Mouse (Mus musculus): ENCODE data around the gene Taar7b. TPM values are rescaled to one million over a fixed set of nuclear protein-coding genes. Genes with fewer than 3 reads are reported as not detected.

The Taar7b gene
- polyA plus RNA-seq, 1 experiment: not detected

GRCm38 (mm10) chr10:23970656-23971165 lies 29.0 kb upstream of the Taar7b start, which contains the start of gene Taar5:
TSS of gene Taar5 (plus strand) at chr10:23970706.
- Histone ChIP-seq H3K4me3 (ENCODE audit: control insufficient read depth, insufficient read depth, low read length) (no peak within 1 kb of the TSS), H3K36me3 (ENCODE audit: control insufficient read depth, insufficient read depth, low read length) (no peaks in the 10 kb centered on the region), H3K4me1 (replicated peaks; ENCODE audit: control insufficient read depth, insufficient read depth, low read length) (no peaks in the 10 kb centered on the region), H3K27me3 (ENCODE audit: control insufficient read depth, insufficient read depth, low read length) (no peaks in the 10 kb centered on the region), H3K27ac (ENCODE audit: control insufficient read depth, insufficient read depth, low read length) (no peak within 1 kb of the TSS)
- DNase-seq: no peak
- WGBS: 91% methylated on average over 11 of the region's 11 CpGs
- TF ChIP-seq CTCF (IDR thresholded peaks at IDR 0.05; ENCODE audit: borderline replicate concordance, control insufficient read depth, extremely low read depth, insufficient read depth, low read length, poor library complexity) (no peak), POLR2A (IDR thresholded peaks at IDR 0.05; ENCODE audit: control insufficient read depth, extremely low read depth, insufficient read depth, low read length, poor library complexity) (no peak)

- DNase-seq: no peak
- WGBS: 93% methylated on average over 5 of the region's 5 CpGs
- Histone ChIP-seq H3K4me1 (replicated peaks; ENCODE audit: control insufficient read depth, insufficient read depth, low read length) (no peaks in the 10 kb centered on the region), H3K4me3 (ENCODE audit: control insufficient read depth, insufficient read depth, low read length) (no peak overlapping the region), H3K27me3 (ENCODE audit: control insufficient read depth, insufficient read depth, low read length) (no peaks in the 10 kb centered on the region), H3K27ac (ENCODE audit: control insufficient read depth, insufficient read depth, low read length) (no peak overlapping the region), H3K36me3 (ENCODE audit: control insufficient read depth, insufficient read depth, low read length) (no peaks in the 10 kb centered on the region)
- TF ChIP-seq POLR2A (IDR thresholded peaks at IDR 0.05; ENCODE audit: control insufficient read depth, extremely low read depth, insufficient read depth, low read length, poor library complexity): no peak
- no peak for TF ChIP-seq CTCF (IDR thresholded peaks at IDR 0.05; ENCODE audit: borderline replicate concordance, control insufficient read depth, extremely low read depth, insufficient read depth, low read length, poor library complexity)
Observed at GRCm38 (mm10) chr10:23971256-23971655, 28.5 kb upstream of the Taar7b start.

DNA sequence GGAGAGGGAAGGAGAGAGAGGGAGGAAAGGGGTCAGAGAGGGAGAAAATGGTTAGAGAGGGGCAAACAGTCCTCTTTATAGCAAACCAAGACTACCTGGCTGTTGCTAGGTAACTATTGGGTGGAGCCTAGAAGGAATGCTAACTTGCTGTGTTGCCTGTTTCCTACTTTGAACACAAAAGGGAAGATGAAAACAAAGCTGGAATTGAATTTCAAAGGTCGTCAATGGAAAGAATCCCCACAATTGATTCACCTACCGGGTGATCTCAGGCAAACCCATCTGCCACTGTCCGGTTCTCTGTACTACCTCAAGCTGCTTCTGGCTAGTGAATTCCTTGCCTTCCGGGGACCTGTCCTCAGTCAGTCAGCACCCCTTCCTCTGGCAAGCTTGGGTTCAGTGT lies 21.8 kb upstream of the Taar7b start:
- Histone ChIP-seq H3K27me3 (ENCODE audit: control insufficient read depth, insufficient read depth, low read length) (no peaks in the 10 kb centered on the region), H3K4me1 (replicated peaks; ENCODE audit: control insufficient read depth, insufficient read depth, low read length) (no peaks in the 10 kb centered on the region), H3K36me3 (ENCODE audit: control insufficient read depth, insufficient read depth, low read length) (no peaks in the 10 kb centered on the region), H3K27ac (ENCODE audit: control insufficient read depth, insufficient read depth, low read length) (no peak overlapping the region), H3K4me3 (ENCODE audit: control insufficient read depth, insufficient read depth, low read length) (no peak overlapping the region)
- TF ChIP-seq POLR2A (IDR thresholded peaks at IDR 0.05; ENCODE audit: control insufficient read depth, extremely low read depth, insufficient read depth, low read length, poor library complexity) (no peak), CTCF (IDR thresholded peaks at IDR 0.05; ENCODE audit: borderline replicate concordance, control insufficient read depth, extremely low read depth, insufficient read depth, low read length, poor library complexity) (no peak)
- no peak for DNase-seq
- 90% methylated on average over 4 of the region's 4 CpGs for WGBS

DNA sequence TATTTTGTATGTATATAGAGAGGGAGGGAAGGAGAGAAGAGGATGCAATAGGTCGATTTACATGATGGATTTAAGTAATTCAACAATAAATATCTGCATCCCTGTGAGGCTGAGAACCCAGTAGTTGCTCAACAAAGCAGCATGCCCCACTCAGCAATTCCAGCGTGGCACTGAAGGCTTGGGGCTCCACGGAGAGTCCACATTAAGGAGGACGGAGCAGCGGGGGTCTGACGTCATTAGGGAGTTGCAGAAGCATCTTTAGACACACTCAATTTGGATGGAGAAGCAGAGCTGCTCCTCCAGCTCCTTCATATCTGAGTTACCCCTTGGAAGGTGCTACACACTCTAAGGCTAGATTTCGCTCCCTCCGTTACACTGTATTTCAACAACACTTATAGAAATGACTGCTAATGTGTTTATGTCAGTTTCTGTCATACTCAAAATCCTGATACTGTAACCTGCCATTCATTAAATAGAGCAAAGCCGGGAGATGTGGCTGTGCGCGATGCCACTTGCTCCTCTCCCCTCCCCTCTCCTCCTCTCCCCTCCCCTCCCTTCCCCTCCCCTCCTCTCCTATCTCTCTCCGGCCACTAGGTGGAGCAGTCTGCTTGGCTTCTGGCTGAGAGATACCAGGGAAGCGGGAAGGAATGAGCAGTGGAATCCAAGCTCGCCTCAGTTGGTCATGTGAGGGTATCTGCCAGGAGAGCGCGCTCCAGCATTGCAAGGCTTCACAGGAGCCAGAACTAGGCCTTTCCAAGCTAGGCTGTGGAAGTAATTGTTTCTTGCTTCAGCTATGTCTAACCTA lies 20.6 kb upstream of the Taar7b start:
- no peak overlapping the region for H3K4me3 ChIP-seq (ENCODE audit: control insufficient read depth, insufficient read depth, low read length)
- no peak overlapping the region for H3K27ac ChIP-seq (ENCODE audit: control insufficient read depth, insufficient read depth, low read length)
- TF ChIP-seq POLR2A (IDR thresholded peaks at IDR 0.05; ENCODE audit: control insufficient read depth, extremely low read depth, insufficient read depth, low read length, poor library complexity) (no peak), CTCF (IDR thresholded peaks at IDR 0.05; ENCODE audit: borderline replicate concordance, control insufficient read depth, extremely low read depth, insufficient read depth, low read length, poor library complexity) (peak; percentile 58; the same call in 1 of the 2 replicates)
- H3K36me3 ChIP-seq (ENCODE audit: control insufficient read depth, insufficient read depth, low read length): no peaks in the 10 kb centered on the region
- WGBS: 49% methylated on average over 16 of the region's 16 CpGs
- H3K4me1 ChIP-seq (replicated peaks; ENCODE audit: control insufficient read depth, insufficient read depth, low read length): no peaks in the 10 kb centered on the region
- H3K27me3 ChIP-seq (ENCODE audit: control insufficient read depth, insufficient read depth, low read length): no peaks in the 10 kb centered on the region
- DNase-seq: peak; percentile 58

DNA sequence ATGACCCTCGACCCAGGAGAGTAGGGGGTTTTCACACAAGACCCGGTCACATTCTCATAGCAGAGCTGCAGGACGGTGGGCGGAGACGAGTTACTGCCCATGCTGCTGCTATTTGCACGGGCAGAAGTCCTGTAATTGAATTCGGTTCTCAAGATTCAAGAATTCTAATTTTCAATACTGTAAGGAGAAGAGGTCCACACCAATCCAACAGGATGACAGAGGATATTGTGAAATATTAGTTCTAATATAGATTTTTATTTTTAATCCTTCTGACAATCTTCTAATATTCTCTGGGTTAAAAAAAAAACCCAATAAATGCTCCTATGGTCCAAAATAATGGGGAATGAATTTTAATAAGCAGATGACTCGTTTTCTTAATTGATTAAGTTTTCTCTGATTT lies 14.2 kb upstream of the Taar7b start, which contains the start of gene Taar6:
Gene Taar6, minus strand, starts transcription at position 101 of the 400 bp plus-strand sequence.
- H3K36me3 ChIP-seq (ENCODE audit: control insufficient read depth, insufficient read depth, low read length): no peaks in the 10 kb centered on the region
- H3K4me1 ChIP-seq (replicated peaks; ENCODE audit: control insufficient read depth, insufficient read depth, low read length): no peaks in the 10 kb centered on the region
- no peaks in the 10 kb centered on the region for H3K27me3 ChIP-seq (ENCODE audit: control insufficient read depth, insufficient read depth, low read length)
- DNase-seq: no peak
- 94% methylated on average over 8 of the region's 8 CpGs for WGBS
- TF ChIP-seq CTCF (IDR thresholded peaks at IDR 0.05; ENCODE audit: borderline replicate concordance, control insufficient read depth, extremely low read depth, insufficient read depth, low read length, poor library complexity) (no peak), POLR2A (IDR thresholded peaks at IDR 0.05; ENCODE audit: control insufficient read depth, extremely low read depth, insufficient read depth, low read length, poor library complexity) (no peak)
- H3K27ac ChIP-seq (ENCODE audit: control insufficient read depth, insufficient read depth, low read length): no peak within 1 kb of the TSS
- no peak within 1 kb of the TSS for H3K4me3 ChIP-seq (ENCODE audit: control insufficient read depth, insufficient read depth, low read length)

- TF ChIP-seq POLR2A (IDR thresholded peaks at IDR 0.05; ENCODE audit: control insufficient read depth, extremely low read depth, insufficient read depth, low read length, poor library complexity) (no peak), CTCF (IDR thresholded peaks at IDR 0.05; ENCODE audit: borderline replicate concordance, control insufficient read depth, extremely low read depth, insufficient read depth, low read length, poor library complexity) (no peak)
Observed at GRCm38 (mm10) chr10:23986419-23986818, 13.3 kb upstream of the Taar7b start.

More at GRCm38 (mm10) chr10:23986419-23986818, 13.3 kb upstream of the Taar7b start:
- peak; percentile 22 for DNase-seq
- WGBS: 23% methylated on average over 5 of the region's 5 CpGs
- Histone ChIP-seq H3K4me3 (ENCODE audit: control insufficient read depth, insufficient read depth, low read length) (no peak overlapping the region), H3K27me3 (ENCODE audit: control insufficient read depth, insufficient read depth, low read length) (no peaks in the 10 kb centered on the region), H3K27ac (ENCODE audit: control insufficient read depth, insufficient read depth, low read length) (no peak overlapping the region), H3K36me3 (ENCODE audit: control insufficient read depth, insufficient read depth, low read length) (no peaks in the 10 kb centered on the region), H3K4me1 (replicated peaks; ENCODE audit: control insufficient read depth, insufficient read depth, low read length) (no peaks in the 10 kb centered on the region)
